Mouse (Mus musculus): ENCODE results near the gene Mmp14. TPM values are rescaled to one million over a fixed set of nuclear protein-coding genes. Genes with fewer than 3 reads are reported as not detected.

The Mmp14 gene
- polyA plus RNA-seq, 1 experiment from 2014 or later = 45.1 TPM

DNA sequence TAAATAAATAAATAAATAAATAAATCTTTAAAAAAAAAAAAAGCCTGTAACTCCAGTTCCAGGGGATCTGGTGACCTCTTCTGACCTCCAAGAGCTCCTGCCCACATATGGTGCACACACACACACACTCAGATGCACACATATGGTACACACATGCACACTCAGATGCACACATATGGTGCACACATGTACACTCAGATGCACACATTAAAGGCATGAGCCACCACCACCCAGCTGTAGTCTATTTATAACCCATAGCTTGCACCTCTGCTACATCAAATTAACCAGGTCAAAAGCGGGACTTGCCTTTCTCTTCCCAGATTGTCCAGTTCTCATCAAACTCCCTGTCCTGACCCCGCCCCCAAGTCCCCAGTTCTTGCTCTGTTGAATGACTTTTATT, 10.4 kb upstream of the Mmp14 start:
- no peak overlapping the region for H3K4me3 ChIP-seq (ENCODE audit: low read length)
- H3K27ac ChIP-seq (ENCODE audit: low read depth, low read length) = no peak overlapping the region
- H3K4me1 ChIP-seq (ENCODE audit: control insufficient read depth, insufficient read depth, low read depth, low read length) = peaks cover 2% of the 10 kb centered on the region; the same call in 1 of the 2 replicates
- no peak overlapping the region for H3K9ac ChIP-seq (ENCODE audit: low read depth, low read length)
- H3K27me3 ChIP-seq (replicated peaks; ENCODE audit: control insufficient read depth, insufficient read depth, low read length) = peaks cover 5% of the 10 kb centered on the region; the same call in 1 of the 2 replicates
- 80% methylated on average over 2 of the region's 2 CpGs for WGBS
- H3K4me2 ChIP-seq (ENCODE audit: low read length) = no peak overlapping the region
- no peak; the same call in 1 of the 2 replicates for ATAC-seq
- H3K9me3 ChIP-seq (ENCODE audit: control insufficient read depth, low read length) = no peaks in the 10 kb centered on the region
- no peaks in the 10 kb centered on the region for H3K36me3 ChIP-seq (ENCODE audit: control insufficient read depth, insufficient read depth, low read length)

DNA sequence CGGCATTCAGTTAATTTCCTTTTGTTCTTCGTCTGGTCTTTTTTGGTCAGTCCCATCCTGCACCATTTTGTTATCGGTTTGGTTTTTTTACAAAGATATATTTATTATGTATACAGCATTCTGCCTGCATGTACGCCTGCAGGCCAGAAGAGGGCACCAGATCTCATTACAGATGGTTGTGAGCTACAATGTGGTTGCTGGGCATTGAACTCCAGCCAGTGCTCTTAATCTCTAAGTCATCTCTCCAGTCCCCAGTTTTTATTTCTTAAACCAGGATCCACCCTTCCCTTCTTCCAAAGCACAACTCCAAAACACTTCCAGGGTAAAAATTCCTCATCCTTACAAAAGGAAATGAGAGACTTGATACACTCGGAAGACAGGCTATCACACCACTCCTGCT, 8.0 kb upstream of the Mmp14 start:
- no peak overlapping the region for H3K27ac ChIP-seq (ENCODE audit: low read depth, low read length)
- peaks cover 9% of the 10 kb centered on the region for H3K4me1 ChIP-seq (ENCODE audit: control insufficient read depth, insufficient read depth, low read depth, low read length)
- no peak overlapping the region for H3K4me2 ChIP-seq (ENCODE audit: low read length)
- no peaks in the 10 kb centered on the region for H3K27me3 ChIP-seq (replicated peaks; ENCODE audit: control insufficient read depth, insufficient read depth, low read length)
- H3K9me3 ChIP-seq (ENCODE audit: control insufficient read depth, low read length) = no peaks in the 10 kb centered on the region
- no peak for ATAC-seq
- no peak overlapping the region for H3K9ac ChIP-seq (ENCODE audit: low read depth, low read length)
- 64% methylated on average over 5 of the region's 5 CpGs for WGBS
- no peak overlapping the region for H3K4me3 ChIP-seq (ENCODE audit: low read length)
- no peaks in the 10 kb centered on the region for H3K36me3 ChIP-seq (ENCODE audit: control insufficient read depth, insufficient read depth, low read length)

DNA sequence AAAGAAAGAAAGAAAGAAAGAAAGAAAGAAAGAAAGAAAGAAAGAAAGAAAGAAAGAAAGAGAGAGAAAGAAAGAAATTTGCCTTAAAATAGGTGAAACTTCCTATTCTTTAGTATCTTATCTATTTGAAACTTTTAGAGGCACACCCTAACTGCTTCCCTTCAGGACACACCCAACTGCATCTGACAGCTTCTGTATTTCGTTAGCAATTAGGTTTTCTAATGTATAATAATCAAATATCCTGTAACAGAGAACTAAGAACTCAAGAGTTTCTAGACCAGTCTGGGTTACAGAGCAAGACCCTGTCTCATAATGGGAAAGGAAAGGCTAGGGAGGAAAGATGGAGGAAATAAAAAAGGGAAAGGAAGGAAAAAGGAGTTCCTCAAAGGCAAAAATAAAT, 6.8 kb upstream of the Mmp14 start:
- no peak overlapping the region for H3K27ac ChIP-seq (ENCODE audit: low read depth, low read length)
- 86% methylated on average over 1 of the region's 1 CpGs for WGBS
- H3K4me3 ChIP-seq (ENCODE audit: low read length) = no peak overlapping the region
- H3K4me1 ChIP-seq (ENCODE audit: control insufficient read depth, insufficient read depth, low read depth, low read length) = peaks cover 9% of the 10 kb centered on the region
- H3K27me3 ChIP-seq (replicated peaks; ENCODE audit: control insufficient read depth, insufficient read depth, low read length) = no peaks in the 10 kb centered on the region
- H3K9me3 ChIP-seq (ENCODE audit: control insufficient read depth, low read length) = no peaks in the 10 kb centered on the region
- H3K4me2 ChIP-seq (ENCODE audit: low read length) = no peak overlapping the region
- H3K9ac ChIP-seq (ENCODE audit: low read depth, low read length) = no peak overlapping the region
- no peak for ATAC-seq
- H3K36me3 ChIP-seq (ENCODE audit: control insufficient read depth, insufficient read depth, low read length) = 0 out of 2 replicates have a peak, but pooled peaks cover 2% of the 10 kb centered on the region

DNA sequence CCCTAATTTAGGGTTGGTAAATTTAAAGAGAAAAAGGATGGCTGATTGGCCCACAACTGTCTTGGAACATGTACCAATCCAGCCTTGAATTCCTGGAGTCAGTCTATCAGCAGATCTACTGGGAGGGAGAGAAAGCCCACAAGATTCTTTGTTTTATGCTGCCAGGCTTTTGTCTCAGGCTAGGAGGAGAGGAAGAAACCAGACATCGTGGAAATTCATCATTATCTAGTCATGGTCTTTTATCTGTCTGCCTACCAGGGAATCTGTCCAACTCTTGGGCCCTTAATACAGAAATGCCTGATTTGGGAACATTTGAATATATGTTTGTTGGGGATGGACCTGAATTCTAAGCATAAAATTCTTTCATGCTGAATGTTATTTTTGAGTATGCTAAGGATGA, 5.9 kb upstream of the Mmp14 start:
- no peak overlapping the region for H3K9ac ChIP-seq (ENCODE audit: low read depth, low read length)
- peaks cover 14% of the 10 kb centered on the region for H3K4me1 ChIP-seq (ENCODE audit: control insufficient read depth, insufficient read depth, low read depth, low read length)
- WGBS = 79% methylated on average over 1 of the region's 1 CpGs
- no peak overlapping the region for H3K27ac ChIP-seq (ENCODE audit: low read depth, low read length)
- H3K4me3 ChIP-seq (ENCODE audit: low read length) = no peak overlapping the region
- peak overlapping the region; percentile 75 for H3K4me2 ChIP-seq (ENCODE audit: low read length)
- H3K27me3 ChIP-seq (replicated peaks; ENCODE audit: control insufficient read depth, insufficient read depth, low read length) = no peaks in the 10 kb centered on the region
- no peaks in the 10 kb centered on the region for H3K9me3 ChIP-seq (ENCODE audit: control insufficient read depth, low read length)
- ATAC-seq = no peak
- H3K36me3 ChIP-seq (ENCODE audit: control insufficient read depth, insufficient read depth, low read length) = 0 out of 2 replicates have a peak, but pooled peaks cover 5% of the 10 kb centered on the region

DNA sequence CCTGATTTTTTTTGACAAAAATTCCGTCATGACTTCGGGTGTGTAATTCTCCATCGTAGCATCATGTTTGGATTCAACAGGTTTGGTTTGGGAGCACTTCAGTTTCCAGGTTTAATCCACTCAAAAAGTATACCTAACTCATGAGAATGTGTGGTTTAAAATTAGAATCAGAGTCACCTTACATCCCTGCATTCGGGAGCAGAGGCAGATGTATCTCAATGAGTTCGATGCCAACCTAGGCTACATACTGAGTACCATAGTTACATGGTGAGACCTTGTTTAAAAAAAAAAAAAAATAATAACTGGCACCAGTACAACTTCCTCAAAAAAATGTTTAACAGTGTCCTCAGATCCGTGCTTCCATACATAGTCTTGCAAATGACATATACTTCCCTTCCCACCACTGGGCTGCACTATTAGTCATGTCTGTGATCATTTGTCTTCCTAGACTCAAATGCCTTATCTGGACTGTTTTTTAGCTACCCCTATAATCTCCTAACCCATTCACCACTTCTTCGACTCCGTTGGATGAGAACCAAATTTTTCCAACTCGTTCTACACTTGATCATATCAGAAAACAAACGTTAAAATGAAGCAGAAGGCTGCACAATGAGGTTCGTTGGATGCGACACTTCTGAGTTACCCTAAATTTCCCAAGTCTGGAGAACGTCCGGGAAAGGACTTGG, 5.3 kb upstream of the Mmp14 start:
- Histone ChIP-seq H3K9me3 (ENCODE audit: control insufficient read depth, low read length) (no peaks in the 10 kb centered on the region), H3K4me2 (ENCODE audit: low read length) (peak overlapping the region; percentile 75), H3K27ac (ENCODE audit: low read depth, low read length) (peak overlapping the region; percentile 87), H3K4me3 (ENCODE audit: low read length) (peak overlapping the region; percentile 71), H3K27me3 (replicated peaks; ENCODE audit: control insufficient read depth, insufficient read depth, low read length) (no peaks in the 10 kb centered on the region), H3K36me3 (ENCODE audit: control insufficient read depth, insufficient read depth, low read length) (0 out of 2 replicates have a peak, but pooled peaks cover 5% of the 10 kb centered on the region), H3K9ac (ENCODE audit: low read depth, low read length) (peak overlapping the region; percentile 81), H3K4me1 (ENCODE audit: control insufficient read depth, insufficient read depth, low read depth, low read length) (peaks cover 18% of the 10 kb centered on the region)
- 33% methylated on average over 14 of the region's 14 CpGs for WGBS
- ATAC-seq = peak; percentile 46

DNA sequence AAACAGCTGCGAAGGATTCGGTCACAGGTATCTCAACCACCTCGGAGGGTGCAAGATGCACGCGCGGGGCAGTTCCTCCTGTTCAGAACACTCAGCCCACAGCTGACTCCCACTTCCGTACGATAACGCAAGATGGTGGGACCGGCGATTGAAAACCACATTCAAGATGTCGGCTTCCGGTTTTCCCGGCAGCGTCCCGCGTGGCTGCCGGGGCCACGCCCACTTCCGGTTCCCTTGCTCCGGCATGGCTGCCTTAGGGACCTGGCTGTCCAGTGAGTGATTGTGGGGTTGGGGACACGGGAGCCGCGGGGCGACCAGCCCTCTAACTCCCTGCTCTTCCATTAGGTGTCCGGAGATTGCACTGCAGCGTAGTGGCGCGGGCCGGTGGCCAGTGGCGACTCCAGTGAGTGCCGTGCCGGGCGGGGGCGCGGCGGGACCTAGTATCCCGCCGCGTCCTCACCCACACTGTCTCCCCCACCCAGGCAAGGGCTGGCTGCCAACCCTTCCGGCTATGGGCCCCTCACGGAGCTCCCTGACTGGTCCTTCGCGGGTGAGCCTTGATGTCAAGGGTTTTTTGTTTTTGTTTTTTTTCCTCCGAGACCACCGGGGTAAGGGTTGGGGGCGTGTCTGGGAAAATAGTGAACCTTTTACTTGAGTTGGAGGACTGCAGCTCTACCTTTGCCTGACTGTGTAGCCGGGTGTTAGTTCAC, 4.6 kb upstream of the Mmp14 start, which contains the start of gene Mrpl52:
Mrpl52 (plus strand) TSS at position 221 of the 710 bp plus-strand sequence.
- Histone ChIP-seq H3K27me3 (replicated peaks; ENCODE audit: control insufficient read depth, insufficient read depth, low read length) (no peaks in the 10 kb centered on the region), H3K27ac (ENCODE audit: low read depth, low read length) (peak within 1 kb of the TSS; percentile 87), H3K36me3 (ENCODE audit: control insufficient read depth, insufficient read depth, low read length) (0 out of 2 replicates have a peak, but pooled peaks cover 5% of the 10 kb centered on the region), H3K4me2 (ENCODE audit: low read length) (peak within 1 kb of the TSS; percentile 80), H3K9me3 (ENCODE audit: control insufficient read depth, low read length) (no peaks in the 10 kb centered on the region), H3K4me1 (ENCODE audit: control insufficient read depth, insufficient read depth, low read depth, low read length) (peaks cover 21% of the 10 kb centered on the region), H3K9ac (ENCODE audit: low read depth, low read length) (peak within 1 kb of the TSS; percentile 81), H3K4me3 (ENCODE audit: low read length) (peak within 1 kb of the TSS; percentile 71)
- peak; percentile 87 for ATAC-seq
- under 1% methylated on average over 47 of the region's 48 CpGs for WGBS

DNA sequence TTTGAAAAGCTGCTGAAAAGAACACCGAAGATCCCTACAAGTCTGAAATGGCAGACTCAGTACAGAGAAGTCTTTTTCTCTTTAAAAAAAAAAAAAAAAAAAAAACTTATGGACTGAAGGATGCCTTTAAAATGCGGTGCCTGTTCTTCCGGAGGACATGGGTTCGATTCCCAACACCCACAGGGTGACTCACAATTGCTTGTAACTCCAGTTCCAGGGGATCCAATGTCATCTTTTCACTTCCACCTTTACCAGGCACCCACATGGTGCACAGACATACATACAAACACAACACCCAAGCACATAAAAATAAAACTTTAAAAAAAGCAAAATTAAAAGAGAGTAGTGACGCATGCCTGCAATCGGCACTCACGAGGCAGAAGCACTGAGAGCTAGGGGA, 3.7 kb upstream of the Mmp14 start:
- Histone ChIP-seq H3K9me3 (ENCODE audit: control insufficient read depth, low read length) (no peaks in the 10 kb centered on the region), H3K36me3 (ENCODE audit: control insufficient read depth, insufficient read depth, low read length) (0 out of 2 replicates have a peak, but pooled peaks cover 5% of the 10 kb centered on the region), H3K27ac (ENCODE audit: low read depth, low read length) (no peak overlapping the region), H3K9ac (ENCODE audit: low read depth, low read length) (no peak overlapping the region), H3K4me3 (ENCODE audit: low read length) (peak overlapping the region; percentile 71), H3K27me3 (replicated peaks; ENCODE audit: control insufficient read depth, insufficient read depth, low read length) (no peaks in the 10 kb centered on the region), H3K4me1 (ENCODE audit: control insufficient read depth, insufficient read depth, low read depth, low read length) (peaks cover 24% of the 10 kb centered on the region), H3K4me2 (ENCODE audit: low read length) (peak overlapping the region; percentile 80)
- no peak for ATAC-seq
- 94% methylated on average over 7 of the region's 7 CpGs for WGBS

DNA sequence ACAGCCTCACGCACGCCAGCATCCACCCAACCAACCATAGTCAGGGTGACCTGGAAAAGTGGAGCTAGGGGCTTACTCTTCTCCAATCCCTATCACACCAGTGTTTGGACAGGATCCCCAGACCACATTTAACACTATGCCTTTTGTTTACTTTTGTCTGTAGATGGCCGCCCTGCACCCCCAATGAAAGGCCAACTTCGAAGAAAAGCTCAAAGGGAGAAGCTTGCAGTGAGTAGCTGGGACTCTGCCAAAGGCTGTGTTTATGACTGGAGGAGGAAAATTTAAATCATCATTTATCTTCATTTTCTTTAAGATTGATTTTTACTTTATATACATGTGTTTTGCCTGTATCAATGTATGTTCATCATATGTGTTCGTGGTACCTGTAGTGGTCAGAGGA, 3.0 kb upstream of the Mmp14 start:
- peaks cover 3% of the 10 kb centered on the region; the same call in 1 of the 2 replicates for H3K27me3 ChIP-seq (replicated peaks; ENCODE audit: control insufficient read depth, insufficient read depth, low read length)
- H3K4me1 ChIP-seq (ENCODE audit: control insufficient read depth, insufficient read depth, low read depth, low read length) = peaks cover 24% of the 10 kb centered on the region
- ATAC-seq = no peak
- H3K9me3 ChIP-seq (ENCODE audit: control insufficient read depth, low read length) = no peaks in the 10 kb centered on the region
- no peak overlapping the region for H3K4me2 ChIP-seq (ENCODE audit: low read length)
- no peak overlapping the region for H3K9ac ChIP-seq (ENCODE audit: low read depth, low read length)
- H3K4me3 ChIP-seq (ENCODE audit: low read length) = no peak overlapping the region
- 0 out of 2 replicates have a peak, but pooled peaks cover 5% of the 10 kb centered on the region for H3K36me3 ChIP-seq (ENCODE audit: control insufficient read depth, insufficient read depth, low read length)
- WGBS = 90% methylated on average over 5 of the region's 5 CpGs
- no peak overlapping the region for H3K27ac ChIP-seq (ENCODE audit: low read depth, low read length)
